Mouse (Mus musculus) midbrain, embryonic 15.5 days (tissue): Measurements from ENCODE around the gene Homer2. TPM values are rescaled to one million over a fixed set of nuclear protein-coding genes. Genes with fewer than 3 reads are reported as not detected.

ENCODE experiments used
- ATAC-seq: fragments of 200-750 bp; cut with Nextera tagmentation; replicated peaks from 2 replicates; pipeline ENCODE4 v1.8.0; 2017; ENCODE audit warnings: moderate TSS enrichment
- H3K27ac ChIP-seq: fragments of 300-500 bp; sonication (generic); 2 replicates; pipeline ENCODE4 v1.5.1; 2015; ENCODE audit warnings: mild to moderate bottlenecking, inconsistent platforms
- H3K27me3 ChIP-seq: fragments of 300-500 bp; sonication (generic); replicated peaks from 2 replicates; pipeline ENCODE4 v1.6.1; 2015; ENCODE audit warnings: inconsistent platforms
- H3K36me3 ChIP-seq: fragments of 300-500 bp; sonication (generic); replicated peaks from 2 replicates; pipeline ENCODE4 v1.6.1; 2015; ENCODE audit warnings: inconsistent platforms
- H3K4me1 ChIP-seq: fragments of 300-500 bp; sonication (generic); 2 replicates; pipeline ENCODE4 v1.6.1; 2015; ENCODE audit warnings: inconsistent platforms
- H3K4me2 ChIP-seq: fragments of 300-500 bp; sonication (generic); 2 replicates; pipeline ENCODE4 v1.6.1; 2015; ENCODE audit warnings: inconsistent platforms, mild to moderate bottlenecking, moderate library complexity
- H3K4me3 ChIP-seq: fragments of 300-500 bp; sonication (generic); 2 replicates; pipeline ENCODE4 v1.5.1; 2015; ENCODE audit warnings: mild to moderate bottlenecking, inconsistent platforms
- H3K9ac ChIP-seq: fragments of 300-500 bp; sonication (generic); 2 replicates; pipeline ENCODE4 v1.6.1; 2015; ENCODE audit warnings: mild to moderate bottlenecking, inconsistent platforms
- H3K9me3 ChIP-seq: fragments of 300-500 bp; sonication (generic); 2 replicates; pipeline ENCODE4 v1.6.1; 2016; ENCODE audit warnings: inconsistent platforms
- WGBS: fragments of 180-500 bp; shearing (Covaris S2); methylation state at CpG from one replicate; pipeline ENCODE4 v1.1.7; 2015; ENCODE audit warnings: mixed read lengths; 5-methylcytosine and 5-hydroxymethylcytosine counted together
- polyA plus RNA-seq: library from polyadenylated mRNA; unstranded; fragments of >200 nt; fragmentation: Nextera tagmentation; extraction: Ambion mirVana; gene quantifications from 2 replicates; pipeline ENCODE4 v1.2.1, GENCODE M21; 2015

Gene Homer2
- polyA plus RNA-seq, 1 experiment from 2014 or later, result 21.8 TPM

GRCm38 (mm10) chr7:81691067-81691466 is 16.3 kb downstream of the Homer2 start:
- no peak overlapping the region for H3K4me2 ChIP-seq
- H3K4me1 ChIP-seq, result peaks cover 7% of the 10 kb centered on the region; the same call in 1 of the 2 replicates
- H3K27me3 ChIP-seq, result no peaks in the 10 kb centered on the region
- no peaks in the 10 kb centered on the region for H3K9me3 ChIP-seq
- no peak overlapping the region for H3K9ac ChIP-seq
- H3K4me3 ChIP-seq, result no peak overlapping the region
- H3K27ac ChIP-seq, result no peak overlapping the region
- WGBS, result 95% methylated on average over 5 of the region's 5 CpGs
- no peaks in the 10 kb centered on the region for H3K36me3 ChIP-seq
- ATAC-seq, result no peak

- ATAC-seq, result no peak
- H3K4me2 ChIP-seq, result no peak overlapping the region
- WGBS, result 53% methylated on average over 8 of the region's 8 CpGs
- H3K36me3 ChIP-seq, result no peaks in the 10 kb centered on the region
- no peak overlapping the region for H3K4me3 ChIP-seq
- no peaks in the 10 kb centered on the region for H3K27me3 ChIP-seq
- H3K27ac ChIP-seq, result no peak overlapping the region
- peaks cover 10% of the 10 kb centered on the region for H3K4me1 ChIP-seq
- no peak overlapping the region for H3K9ac ChIP-seq
- H3K9me3 ChIP-seq, result no peaks in the 10 kb centered on the region
Observed at GRCm38 (mm10) chr7:81689116-81689681, 18.1 kb downstream of the Homer2 start.

GRCm38 (mm10) chr7:81688378-81688777 is 18.9 kb downstream of the Homer2 start:
- peaks cover 14% of the 10 kb centered on the region for H3K4me1 ChIP-seq
- H3K27me3 ChIP-seq, result no peaks in the 10 kb centered on the region
- H3K4me3 ChIP-seq, result no peak overlapping the region
- H3K36me3 ChIP-seq, result no peaks in the 10 kb centered on the region
- no peaks in the 10 kb centered on the region for H3K9me3 ChIP-seq
- H3K4me2 ChIP-seq, result no peak overlapping the region
- ATAC-seq, result no peak
- H3K9ac ChIP-seq, result no peak overlapping the region
- no peak overlapping the region for H3K27ac ChIP-seq
- WGBS, result 84% methylated on average over 9 of the region's 9 CpGs

GRCm38 (mm10) chr7:81687684-81688316 is 19.5 kb downstream of the Homer2 start:
- no peaks in the 10 kb centered on the region for H3K36me3 ChIP-seq
- 94% methylated on average over 6 of the region's 6 CpGs for WGBS
- no peaks in the 10 kb centered on the region for H3K27me3 ChIP-seq
- H3K4me2 ChIP-seq, result no peak overlapping the region
- H3K9ac ChIP-seq, result no peak overlapping the region
- H3K4me3 ChIP-seq, result no peak overlapping the region
- ATAC-seq, result no peak
- no peaks in the 10 kb centered on the region for H3K9me3 ChIP-seq
- peaks cover 14% of the 10 kb centered on the region for H3K4me1 ChIP-seq
- no peak overlapping the region for H3K27ac ChIP-seq

- peaks cover 14% of the 10 kb centered on the region for H3K4me1 ChIP-seq
- no peaks in the 10 kb centered on the region for H3K36me3 ChIP-seq
- H3K4me2 ChIP-seq, result no peak overlapping the region
- WGBS, result 86% methylated on average over 7 of the region's 7 CpGs
- no peak overlapping the region for H3K27ac ChIP-seq
- no peak for ATAC-seq
- H3K27me3 ChIP-seq, result no peaks in the 10 kb centered on the region
- H3K9me3 ChIP-seq, result no peaks in the 10 kb centered on the region
- H3K9ac ChIP-seq, result no peak overlapping the region
- no peak overlapping the region for H3K4me3 ChIP-seq
Observed at GRCm38 (mm10) chr7:81685375-81685774, 22.0 kb downstream of the Homer2 start.

GRCm38 (mm10) chr7:81683779-81684422 is 23.4 kb downstream of the Homer2 start:
- 65% methylated on average over 7 of the region's 7 CpGs for WGBS
- Histone ChIP-seq H3K9ac (no peak overlapping the region), H3K36me3 (no peaks in the 10 kb centered on the region), H3K27ac (no peak overlapping the region), H3K4me3 (no peak overlapping the region), H3K4me1 (peaks cover 7% of the 10 kb centered on the region; the same call in 1 of the 2 replicates), H3K9me3 (no peaks in the 10 kb centered on the region), H3K4me2 (no peak overlapping the region), H3K27me3 (no peaks in the 10 kb centered on the region)
- ATAC-seq, result peak; percentile 63; the same call in 1 of the 2 replicates

- Histone ChIP-seq H3K9ac (no peak overlapping the region), H3K4me1 (peaks cover 7% of the 10 kb centered on the region; the same call in 1 of the 2 replicates), H3K9me3 (no peaks in the 10 kb centered on the region), H3K4me2 (no peak overlapping the region), H3K4me3 (no peak overlapping the region), H3K27me3 (no peaks in the 10 kb centered on the region), H3K27ac (no peak overlapping the region), H3K36me3 (no peaks in the 10 kb centered on the region)
- WGBS, result 80% methylated on average over 3 of the region's 3 CpGs
- ATAC-seq, result no peak
Observed at GRCm38 (mm10) chr7:81681386-81681785, 25.9 kb downstream of the Homer2 start.

- H3K27me3 ChIP-seq, result no peaks in the 10 kb centered on the region
- no peaks in the 10 kb centered on the region for H3K36me3 ChIP-seq
- H3K4me2 ChIP-seq, result no peak overlapping the region
- no peak overlapping the region for H3K9ac ChIP-seq
- H3K4me1 ChIP-seq, result peaks cover 12% of the 10 kb centered on the region
- peak overlapping the region; percentile 65 for H3K27ac ChIP-seq
- peak; percentile 91 for ATAC-seq
- no peaks in the 10 kb centered on the region for H3K9me3 ChIP-seq
- WGBS, result 43% methylated on average over 15 of the region's 15 CpGs
- no peak overlapping the region for H3K4me3 ChIP-seq
Observed at GRCm38 (mm10) chr7:81673359-81674013, 33.8 kb downstream of the Homer2 start.

- Histone ChIP-seq H3K4me2 (no peak overlapping the region), H3K27me3 (no peaks in the 10 kb centered on the region), H3K9ac (no peak overlapping the region), H3K4me3 (no peak overlapping the region), H3K36me3 (no peaks in the 10 kb centered on the region), H3K27ac (peak overlapping the region; percentile 65), H3K9me3 (no peaks in the 10 kb centered on the region), H3K4me1 (peaks cover 12% of the 10 kb centered on the region)
- ATAC-seq, result no peak
- WGBS, result 56% methylated on average over 10 of the region's 10 CpGs
Observed at GRCm38 (mm10) chr7:81672735-81673291, 34.5 kb downstream of the Homer2 start.

- Histone ChIP-seq H3K27ac (no peak overlapping the region), H3K27me3 (no peaks in the 10 kb centered on the region), H3K4me2 (no peak overlapping the region), H3K4me3 (no peak overlapping the region), H3K4me1 (no peaks in the 10 kb centered on the region), H3K9me3 (no peaks in the 10 kb centered on the region), H3K36me3 (no peaks in the 10 kb centered on the region), H3K9ac (no peak overlapping the region)
- 89% methylated on average over 4 of the region's 4 CpGs for WGBS
- ATAC-seq, result no peak
Observed at GRCm38 (mm10) chr7:81667156-81667555, 40.2 kb downstream of the Homer2 start.

- 90% methylated on average over 9 of the region's 9 CpGs for WGBS
- H3K9ac ChIP-seq, result no peak overlapping the region
- no peaks in the 10 kb centered on the region for H3K9me3 ChIP-seq
- ATAC-seq, result no peak
- no peaks in the 10 kb centered on the region for H3K36me3 ChIP-seq
- no peak overlapping the region for H3K4me2 ChIP-seq
- H3K27me3 ChIP-seq, result no peaks in the 10 kb centered on the region
- no peaks in the 10 kb centered on the region for H3K4me1 ChIP-seq
- no peak overlapping the region for H3K4me3 ChIP-seq
- no peak overlapping the region for H3K27ac ChIP-seq
Observed at GRCm38 (mm10) chr7:81666585-81666984, 40.7 kb downstream of the Homer2 start.

GRCm38 (mm10) chr7:81663057-81663456 is 44.3 kb downstream of the Homer2 start:
- no peaks in the 10 kb centered on the region for H3K27me3 ChIP-seq
- H3K4me1 ChIP-seq, result no peaks in the 10 kb centered on the region
- H3K27ac ChIP-seq, result no peak overlapping the region
- WGBS, result 68% methylated on average over 3 of the region's 3 CpGs
- no peak overlapping the region for H3K9ac ChIP-seq
- ATAC-seq, result no peak
- no peaks in the 10 kb centered on the region for H3K9me3 ChIP-seq
- no peak overlapping the region for H3K4me2 ChIP-seq
- no peaks in the 10 kb centered on the region for H3K36me3 ChIP-seq
- no peak overlapping the region for H3K4me3 ChIP-seq
